Comparison of ENCODE assay signal across 20 mouse cellular contexts in genomic region chr7:80382919-80383318, GRCm38 (mm10).
"Had no signal": no experiment of that assay in that cellular context is flagged by ENCODE, and none has a peak within 500 bp of the region (broad histone marks: within the 10 kb centered on the region; RNA-seq: fewer than 3 reads in every experiment).

No protein-coding gene starts in this region.

- H3K4me3 ChIP-seq: kidney, embryonic 15.5 days; limb, embryonic 15.5 days; midbrain, embryonic 12.5 days; midbrain, embryonic 15.5 days; neural tube, embryonic 12.5 days; neural tube, embryonic 15.5 days; stomach, embryonic 15.5 days had no signal

- DNase-seq: kidney, adult 8-10 months; kidney, postnatal 10 days; kidney, postnatal 36 days; liver, postnatal 0 days; lung, embryonic 14.5 days; right cerebral cortex, adult 18-20 months; right cerebral cortex, postnatal 14 days; spleen, adult 18-20 months; thymus, postnatal 25 days had no signal

- ATAC-seq: liver, postnatal 0 days; lung, postnatal 0 days; midbrain, embryonic 15.5 days had no signal

- H3K36me3 ChIP-seq: midbrain, embryonic 12.5 days; midbrain, embryonic 15.5 days; neural tube, embryonic 12.5 days; neural tube, embryonic 15.5 days had no signal

- H3K9me3 ChIP-seq: kidney, embryonic 15.5 days; limb, embryonic 15.5 days; midbrain, embryonic 12.5 days; midbrain, embryonic 15.5 days; neural tube, embryonic 12.5 days; neural tube, embryonic 15.5 days; stomach, embryonic 15.5 days had no signal

- H3K9ac ChIP-seq: kidney, embryonic 15.5 days; limb, embryonic 15.5 days; liver, embryonic 14.5 days; liver, postnatal 0 days; lung, embryonic 14.5 days; midbrain, embryonic 15.5 days; neural tube, embryonic 12.5 days; neural tube, embryonic 15.5 days; stomach, embryonic 15.5 days had no signal

- H3K27me3 ChIP-seq: kidney, embryonic 15.5 days; stomach, embryonic 15.5 days had no signal

- H3K27ac ChIP-seq: kidney, embryonic 15.5 days; limb, embryonic 15.5 days; liver, embryonic 14.5 days; macrophage; midbrain, embryonic 12.5 days; midbrain, embryonic 15.5 days; neural tube, embryonic 12.5 days; neural tube, embryonic 15.5 days; stomach, embryonic 15.5 days had no signal

- H3K4me2 ChIP-seq: kidney, embryonic 15.5 days; limb, embryonic 15.5 days; liver, embryonic 11.5 days; lung, embryonic 14.5 days; midbrain, embryonic 12.5 days; midbrain, embryonic 15.5 days; neural tube, embryonic 12.5 days; neural tube, embryonic 15.5 days; stomach, embryonic 15.5 days had no signal
